Mouse (Mus musculus): ENCODE measurements around the gene Gm7173. TPM values are rescaled to one million over a fixed set of nuclear protein-coding genes. Genes with fewer than 3 reads are reported as not detected.

Gene Gm7173
- under 1 TPM; 0.93 to 0.99 TPM for total RNA-seq (2021)

DNA sequence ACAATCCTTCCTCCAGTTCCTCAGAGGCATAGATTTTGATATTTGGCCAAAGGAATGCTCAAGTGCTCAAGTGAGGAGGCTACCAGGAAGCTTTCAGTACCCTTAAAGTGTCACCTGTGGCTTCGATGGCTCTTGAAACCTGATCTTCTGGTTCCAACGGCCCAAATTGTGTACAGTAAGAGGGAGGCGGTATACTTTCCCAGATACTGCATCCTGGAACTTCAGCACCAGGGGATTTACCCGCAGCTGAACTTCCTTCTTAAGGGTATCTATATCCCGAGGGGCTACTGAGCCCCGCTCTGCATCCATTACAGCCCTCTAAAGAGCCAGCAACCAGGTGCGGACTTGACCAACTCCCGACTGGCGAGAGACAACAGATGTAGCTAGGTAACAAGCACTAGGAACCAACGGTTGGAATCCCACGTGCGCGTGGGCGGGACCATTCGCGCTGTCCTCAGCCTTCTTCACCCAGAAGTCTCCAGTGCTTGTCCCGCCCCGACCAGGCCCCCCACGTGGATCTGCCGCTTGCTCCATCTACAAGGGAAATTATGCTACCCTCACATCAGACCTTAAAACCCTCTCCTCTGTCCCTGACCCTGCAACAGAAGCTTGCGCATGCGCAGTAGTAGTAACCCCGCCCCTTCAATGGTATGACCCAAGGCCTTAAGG lies at the start of gene Gm7173:
Gene Gm7173 (minus strand): TSS at position 309 of the 669 bp plus-strand sequence.
- intact Hi-C loops (cut with DNase I), result no loop called here
- peak; percentile 3 to 43 for DNase-seq (ENCODE audit: extremely low spot score in 1 of 2, low spot score in 2 of 2)

DNA sequence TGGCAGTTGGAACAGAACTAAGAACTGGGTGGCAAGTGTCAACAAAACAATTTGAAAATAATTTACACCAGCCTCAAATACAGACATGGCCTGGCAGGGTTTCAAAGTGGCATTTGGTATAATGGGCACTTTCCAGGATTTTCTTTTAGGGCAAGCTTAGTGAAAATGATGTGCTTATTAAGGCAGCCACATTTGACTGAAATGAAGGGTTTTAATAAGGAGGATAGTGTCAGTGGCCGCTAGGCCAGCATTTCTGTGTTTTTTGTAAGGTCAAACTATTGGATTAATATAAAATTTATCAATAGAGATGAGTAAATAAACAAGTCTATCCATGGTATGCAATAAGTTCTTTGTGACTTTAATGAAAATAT lies 546 bp upstream of the Gm7173 start:
- intact Hi-C loops (cut with DNase I), result no loop called here
- no peak for DNase-seq (ENCODE audit: extremely low spot score in 1 of 2, low spot score in 2 of 2)

DNA sequence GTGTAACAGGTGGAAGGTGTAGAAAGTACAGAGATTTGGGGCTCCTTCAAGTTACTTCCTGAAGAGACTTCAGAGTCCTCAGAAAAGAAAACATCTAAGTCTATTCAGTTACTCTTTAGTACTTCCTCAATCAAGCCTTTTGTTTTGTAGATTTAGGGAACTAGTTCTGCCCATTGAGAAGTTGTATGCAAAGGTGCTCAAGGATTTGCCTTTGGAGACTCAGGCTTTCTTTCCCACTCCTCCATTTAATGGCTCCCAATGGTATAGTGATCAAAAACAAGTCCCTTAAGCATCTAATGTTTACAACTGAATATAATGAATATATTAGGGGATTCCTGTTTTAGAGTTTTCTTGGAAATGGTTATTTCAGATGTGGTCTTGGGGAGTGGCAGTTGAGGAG lies 200.3 kb downstream of the Gm7173 start:
- DNase-seq (ENCODE audit: extremely low spot score in 1 of 2, low spot score in 2 of 2), result no peak
- intact Hi-C loops (cut with DNase I), result no loop called here

Other genes starting within 250 kb of the Gm7173 start
- gene Mageb16, start 154.2 kb upstream of the Gm7173 start, total RNA-seq (2021), result under 1 TPM; 0.57 to 0.81 TPM